Mouse (Mus musculus): Measurements from ENCODE around the gene Ano2.

Ano2 gene

DNA sequence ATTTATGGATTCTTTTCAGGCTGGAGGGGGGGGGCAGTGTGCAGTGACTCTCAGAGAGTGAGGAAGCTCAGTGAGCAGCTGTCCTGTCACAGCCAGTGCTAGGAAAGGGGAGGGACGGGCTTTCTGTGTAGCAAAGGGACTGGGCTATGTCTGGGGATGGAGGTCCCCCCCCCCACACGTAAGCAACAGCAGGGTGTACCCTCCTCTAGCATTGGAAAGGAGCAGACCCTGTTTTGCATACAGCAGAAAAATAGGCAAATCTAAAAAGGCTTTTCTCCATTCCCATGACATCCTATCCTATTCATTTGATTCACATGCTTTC lies 344.1 kb downstream of the Ano2 start:
- ATAC-seq (ENCODE audit: insufficient number of reproducible peaks, low FRiP score, low TSS enrichment): no peak

DNA sequence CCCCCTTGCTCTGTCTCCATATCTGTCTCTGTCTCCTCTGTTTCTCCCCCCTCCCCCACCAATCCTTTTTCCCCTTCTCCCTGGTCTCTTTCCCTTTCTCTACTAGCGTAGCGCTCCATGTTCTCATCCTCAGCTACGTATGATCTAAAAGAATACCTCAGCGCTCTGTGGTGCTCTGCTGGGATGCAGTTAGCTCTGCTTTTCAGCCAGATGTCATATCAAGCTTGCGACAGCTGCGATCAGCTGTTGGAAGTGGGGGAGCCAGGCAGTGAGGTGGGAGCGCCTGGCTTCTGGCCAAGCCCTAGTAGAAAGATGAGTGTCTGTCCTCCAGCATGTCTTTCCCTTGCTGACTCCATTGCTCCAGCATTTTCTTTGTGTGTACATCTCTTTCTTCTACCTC lies 344.5 kb downstream of the Ano2 start:
- ATAC-seq (ENCODE audit: insufficient number of reproducible peaks, low FRiP score, low TSS enrichment): no peak

DNA sequence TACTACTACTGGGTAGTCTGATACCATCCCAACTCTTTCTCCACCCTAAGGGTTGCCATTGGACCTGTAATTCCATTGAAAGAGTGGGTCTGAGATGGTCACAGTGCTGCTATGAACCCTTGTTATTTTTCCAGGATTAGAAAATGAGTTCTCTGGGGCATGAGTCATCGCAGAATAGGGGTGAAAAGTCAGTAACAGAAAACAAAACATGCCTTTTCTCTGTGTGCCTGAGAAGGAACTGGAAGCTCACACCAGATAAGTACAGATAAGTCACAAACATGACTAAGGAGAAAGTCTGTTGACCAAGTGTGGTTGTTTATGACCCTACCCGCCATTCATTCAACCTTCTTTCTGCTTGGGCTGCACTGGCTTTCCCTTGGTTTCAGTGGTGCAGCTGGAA lies 345.4 kb downstream of the Ano2 start:
- no peak for ATAC-seq (ENCODE audit: insufficient number of reproducible peaks, low FRiP score, low TSS enrichment)

GRCm38 (mm10) chr6:126045931-126046330 lies 355.7 kb downstream of the Ano2 start:
- no peak for ATAC-seq (ENCODE audit: insufficient number of reproducible peaks, low FRiP score, low TSS enrichment)

GRCm38 (mm10) chr6:126048206-126048605 lies 358.0 kb downstream of the Ano2 start:
- ATAC-seq (ENCODE audit: insufficient number of reproducible peaks, low FRiP score, low TSS enrichment): no peak

DNA sequence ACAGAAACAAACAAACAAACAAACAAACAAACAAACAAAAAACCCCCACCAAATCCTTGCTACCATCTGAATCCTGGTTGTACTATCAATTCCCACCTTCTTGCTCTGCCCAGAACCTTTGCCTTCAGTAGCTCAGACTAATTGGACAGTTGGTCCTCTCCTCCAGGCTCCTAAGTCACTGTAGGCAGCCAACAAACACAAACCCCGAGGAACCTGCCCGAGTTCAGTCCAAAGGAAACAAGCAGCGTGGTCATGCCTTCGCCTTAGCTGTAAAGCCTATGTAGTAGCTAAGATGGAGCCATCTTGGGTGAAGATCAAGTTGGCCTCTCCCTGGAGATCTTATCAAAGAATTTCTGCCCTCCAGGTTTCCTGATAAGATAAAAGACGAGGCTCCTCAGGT lies 362.9 kb downstream of the Ano2 start:
- no peak for ATAC-seq (ENCODE audit: insufficient number of reproducible peaks, low FRiP score, low TSS enrichment)

DNA sequence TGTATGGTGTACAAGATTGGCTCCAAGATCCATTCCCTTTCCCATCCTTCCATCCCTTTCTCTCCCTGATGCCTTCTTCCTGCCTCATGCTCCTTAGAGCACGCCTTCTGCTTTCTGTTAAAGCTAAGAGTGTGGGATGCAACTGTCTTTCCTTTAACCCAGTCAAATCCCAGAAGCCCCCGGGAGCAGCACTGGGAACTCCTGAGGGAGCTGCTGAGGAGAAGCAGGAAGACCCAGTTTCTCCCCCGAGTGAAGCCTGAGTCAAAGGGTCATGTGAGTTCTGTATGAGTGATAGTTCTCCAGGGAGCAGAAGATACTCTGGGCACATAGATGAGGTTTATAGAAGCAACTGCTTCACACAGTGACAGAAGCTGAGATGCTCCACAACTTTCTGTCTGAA lies 367.5 kb downstream of the Ano2 start:
- ATAC-seq (ENCODE audit: insufficient number of reproducible peaks, low FRiP score, low TSS enrichment): no peak

DNA sequence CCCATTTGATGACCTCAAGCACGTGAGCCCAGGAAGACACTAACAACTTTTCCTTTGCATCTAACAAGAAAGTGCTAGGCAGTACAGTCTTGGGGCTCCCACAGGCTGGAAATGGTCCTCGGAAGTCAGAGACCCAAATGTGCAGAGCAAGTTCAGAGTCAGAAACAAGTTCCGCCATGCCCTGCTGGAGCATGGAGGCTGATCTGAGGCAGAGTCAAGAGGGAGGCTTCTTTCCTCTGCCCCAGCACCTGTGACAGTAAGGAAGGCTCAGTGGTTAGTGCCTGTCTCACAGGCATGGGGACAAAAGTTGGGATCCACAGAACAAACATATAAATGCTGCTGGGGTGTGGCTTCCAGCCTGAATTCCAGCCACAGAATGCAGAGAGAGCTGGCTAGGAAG lies 390.3 kb downstream of the Ano2 start:
- ATAC-seq (ENCODE audit: insufficient number of reproducible peaks, low FRiP score, low TSS enrichment): no peak

- no peak for ATAC-seq (ENCODE audit: insufficient number of reproducible peaks, low FRiP score, low TSS enrichment)
Observed at GRCm38 (mm10) chr6:126086321-126086950, 396.2 kb downstream of the Ano2 start.

GRCm38 (mm10) chr6:126088489-126089265 lies 398.5 kb downstream of the Ano2 start:
- ATAC-seq (ENCODE audit: insufficient number of reproducible peaks, low FRiP score, low TSS enrichment): no peak
